Mouse (Mus musculus) cortical plate, adult 2 months (tissue): ENCODE measurements around the gene Sema3d. TPM values are rescaled to one million over a fixed set of nuclear protein-coding genes. Genes with fewer than 3 reads are reported as not detected.
A peak's percentile ranks its signal among the peaks of the same experiment; 100 is the strongest.

Experiments
- H3K27ac ChIP-seq: fragments of 200-500 bp; 2 replicates; pipeline ENCODE4 v1.5.1; 2012; ENCODE audit warnings: low read length, control low read depth, inconsistent platforms; ENCODE audit not compliant: insufficient read depth
- H3K4me1 ChIP-seq: fragments of 200-500 bp; 2 replicates; pipeline ENCODE4 v1.6.1; 2011; ENCODE audit warnings: low read length; ENCODE audit not compliant: control insufficient read depth, insufficient read depth
- H3K4me3 ChIP-seq: fragments of 200-500 bp; 2 replicates; pipeline ENCODE4 v1.5.1; 2011; ENCODE audit warnings: mild to moderate bottlenecking, low read length, control low read depth; ENCODE audit not compliant: insufficient read depth
- CTCF ChIP-seq: fragments of 200-500 bp; IDR thresholded peaks from 2 replicates; pipeline ENCODE4 v1.5.1; 2011; ENCODE audit warnings: mild to moderate bottlenecking, control low read depth, low read length; ENCODE audit not compliant: insufficient read depth; ENCODE audit errors: extremely low read depth
- POLR2A ChIP-seq: fragments of 200-500 bp; IDR thresholded peaks from 2 replicates; pipeline ENCODE4 v1.6.1; 2011; ENCODE audit warnings: mild to moderate bottlenecking, low read length, control low read depth; ENCODE audit not compliant: insufficient read depth; ENCODE audit errors: extremely low read depth
- polyA plus RNA-seq: library from polyadenylated mRNA; depleted of rRNA; stranded (reverse); fragments of >200 nt; gene quantifications from 2 replicates; pipeline ENCODE4 v1.2.3, GENCODE M21; 2012; rRNA removed

Gene Sema3d
- polyA plus RNA-seq = 2.3 and 2.7 TPM in 2 replicates

DNA sequence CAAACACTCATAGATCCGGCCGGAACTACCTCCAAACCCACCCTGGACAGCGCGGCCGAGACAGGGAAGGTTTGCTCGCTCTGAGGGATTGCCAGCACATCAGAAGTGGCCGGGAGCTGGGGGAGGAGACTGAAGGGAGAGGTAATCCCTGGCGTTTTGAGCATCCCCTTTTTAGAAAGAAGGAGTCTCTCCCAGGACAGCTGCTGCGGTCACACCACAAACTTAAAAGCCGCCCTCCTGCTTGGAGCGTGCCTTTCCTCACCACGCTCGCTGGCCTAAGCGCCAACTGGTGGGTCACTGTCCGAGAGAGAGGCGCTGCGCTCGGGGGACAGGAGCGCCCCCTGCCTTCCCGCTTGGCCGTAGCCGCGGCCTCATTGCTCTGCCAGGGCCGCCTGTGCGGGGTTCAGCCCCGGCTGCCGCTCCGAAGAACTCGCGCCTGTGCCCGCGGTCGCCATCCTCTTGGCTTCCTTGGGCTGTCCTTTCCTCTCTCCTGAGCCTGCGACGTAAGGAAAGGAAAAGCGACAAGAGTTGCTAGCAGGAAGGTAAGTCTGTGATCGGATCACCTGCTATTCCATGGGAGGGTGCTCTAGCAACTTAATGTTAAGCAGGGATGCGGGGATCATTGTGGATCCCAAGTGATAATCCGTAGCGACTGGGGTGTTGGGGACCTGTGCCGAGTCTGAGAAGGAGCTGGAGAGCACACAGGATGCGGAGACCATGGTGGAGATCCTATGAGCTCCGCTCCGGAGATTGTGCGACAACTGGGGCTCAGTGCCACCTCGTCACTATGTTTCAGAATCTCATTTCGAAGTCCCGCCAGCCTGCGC lies at the start of gene Sema3d:
Gene Sema3d (plus strand): TSS at position 253 of the 827 bp plus-strand sequence.
- no peaks in the 10 kb centered on the region for H3K4me1 ChIP-seq
- TF ChIP-seq POLR2A (no peak), CTCF (peak; percentile 29; the same call in 1 of the 2 replicates)

DNA sequence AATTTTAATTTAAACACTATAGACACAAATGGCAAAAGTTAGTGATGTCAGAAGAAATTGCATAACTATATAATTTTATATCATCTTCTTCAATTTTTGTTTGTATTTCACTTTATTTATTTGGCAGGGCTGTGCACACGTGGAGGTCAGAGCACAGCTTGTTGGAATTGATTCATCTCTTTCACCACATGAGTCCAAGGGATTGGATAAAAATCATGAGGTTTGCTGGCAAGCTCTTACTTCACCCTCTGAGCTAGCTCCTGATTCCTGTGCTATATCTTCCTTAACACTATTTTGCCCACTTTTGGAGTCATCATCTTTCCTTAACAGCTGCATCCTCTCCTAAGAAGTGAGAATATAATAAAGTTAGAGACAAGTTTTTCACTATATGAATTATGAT lies 5.9 kb upstream of the Sema3d start:
- Histone ChIP-seq H3K27ac (no peak overlapping the region), H3K4me1 (no peaks in the 10 kb centered on the region), H3K4me3 (no peak overlapping the region)
- TF ChIP-seq CTCF = no peak
- no peak for TF ChIP-seq POLR2A

More for the DNA sequence above, at the start of gene Sema3d:
- peak within 1 kb of the TSS; percentile 66 for H3K4me3 ChIP-seq
- no peak within 1 kb of the TSS for H3K27ac ChIP-seq

DNA sequence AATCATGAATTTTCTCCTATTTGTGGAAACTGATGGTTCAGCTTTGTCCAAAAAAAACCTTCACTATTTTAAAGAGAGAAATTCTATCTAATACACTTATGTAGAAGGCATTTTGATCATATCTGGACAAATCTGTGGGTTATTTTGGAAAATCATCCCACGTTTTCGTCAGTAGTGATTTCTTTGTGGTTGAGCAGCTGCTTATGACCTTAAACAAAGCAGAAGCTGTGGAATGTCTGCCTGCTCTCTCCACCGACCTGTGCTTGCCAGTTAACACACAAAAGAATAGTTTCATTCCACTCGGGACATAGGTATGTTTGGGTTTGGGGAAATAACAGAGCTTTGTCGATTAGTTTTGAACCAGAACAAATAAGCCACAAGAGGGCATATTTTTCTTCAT lies 4.3 kb upstream of the Sema3d start:
- TF ChIP-seq POLR2A (no peak), CTCF (no peak)
- no peak overlapping the region for H3K4me3 ChIP-seq
- H3K4me1 ChIP-seq = no peaks in the 10 kb centered on the region
- no peak overlapping the region for H3K27ac ChIP-seq

DNA sequence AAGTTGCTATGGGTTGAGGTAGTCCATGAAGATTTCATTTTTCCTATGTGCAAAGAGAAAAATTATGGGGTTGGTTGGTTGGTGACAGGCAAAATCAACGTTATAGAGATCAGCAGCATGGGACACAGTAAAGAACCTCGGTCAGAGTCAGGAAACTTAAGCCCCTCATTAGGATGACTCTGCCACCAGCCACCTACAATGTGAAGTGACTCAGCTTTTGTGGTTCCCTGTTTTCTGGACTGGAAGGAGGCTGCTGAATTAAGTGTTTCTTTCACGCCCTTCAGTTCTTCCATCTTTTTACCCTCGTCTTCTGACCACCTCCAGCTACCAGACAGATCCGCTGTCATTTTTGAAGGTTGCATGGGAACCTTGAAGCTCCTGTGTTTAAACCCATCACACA lies 1.2 kb upstream of the Sema3d start:
- no peak overlapping the region for H3K27ac ChIP-seq
- no peaks in the 10 kb centered on the region for H3K4me1 ChIP-seq
- TF ChIP-seq POLR2A (no peak), CTCF (no peak)
- no peak overlapping the region for H3K4me3 ChIP-seq

DNA sequence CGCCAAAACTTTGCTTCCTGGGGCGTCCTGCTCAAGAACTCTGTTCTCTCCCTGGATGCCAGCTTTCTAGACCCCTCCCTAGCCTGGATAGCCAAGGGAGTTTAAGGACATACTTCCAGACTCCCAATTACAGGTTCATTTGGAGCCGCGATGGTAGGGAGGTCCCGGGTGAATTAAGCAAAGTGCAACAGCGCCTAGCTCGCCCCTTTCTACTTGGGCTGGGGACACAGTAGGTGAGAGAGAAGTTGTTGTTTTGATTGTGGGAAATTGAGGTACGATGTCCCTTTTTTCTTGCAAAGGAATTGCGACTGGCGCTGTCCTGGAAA lies 738 bp downstream of the Sema3d start:
- Histone ChIP-seq H3K4me3 (peak overlapping the region; percentile 66), H3K4me1 (no peaks in the 10 kb centered on the region), H3K27ac (no peak overlapping the region)
- no peak for TF ChIP-seq CTCF
- no peak for TF ChIP-seq POLR2A

DNA sequence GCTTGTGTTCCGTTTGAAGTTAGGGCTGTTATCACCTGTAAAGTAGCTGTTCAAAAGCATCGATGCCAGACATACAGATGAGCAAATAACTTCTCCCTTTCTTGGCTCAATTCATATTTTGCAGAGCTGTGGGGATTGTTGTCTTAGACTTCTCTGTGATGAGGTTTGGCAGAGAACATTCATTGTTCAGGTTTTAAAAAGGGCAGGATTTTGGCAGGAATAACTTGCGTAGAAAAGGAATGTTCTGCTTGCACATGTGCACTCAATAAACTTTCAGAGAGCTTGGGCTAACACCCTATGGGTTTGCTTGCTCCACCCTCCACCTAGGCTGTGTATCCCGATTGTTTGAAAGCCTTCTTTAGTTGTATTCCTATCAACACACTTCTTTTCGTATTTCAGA lies 9.5 kb downstream of the Sema3d start:
- TF ChIP-seq CTCF = no peak
- TF ChIP-seq POLR2A = no peak
- Histone ChIP-seq H3K4me3 (no peak overlapping the region), H3K4me1 (no peaks in the 10 kb centered on the region), H3K27ac (no peak overlapping the region)

DNA sequence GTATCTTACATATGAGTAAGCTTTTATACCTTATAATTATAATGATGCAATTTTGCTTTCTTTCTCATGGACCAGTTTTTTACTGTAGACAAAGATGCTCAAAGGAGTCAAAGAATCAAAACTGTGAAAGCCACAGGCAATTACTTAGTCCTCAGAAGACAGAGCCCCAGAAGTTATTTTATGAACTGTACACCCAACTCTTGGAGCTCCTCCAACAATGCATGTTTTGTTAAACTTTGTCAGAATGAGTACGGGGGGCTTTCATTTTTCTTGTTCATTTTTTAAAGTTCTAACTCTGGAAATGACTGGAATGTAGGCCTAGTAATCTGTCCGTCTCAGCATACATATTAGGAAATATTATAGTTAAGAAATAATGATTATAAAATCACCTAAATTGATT lies 16.1 kb downstream of the Sema3d start:
- Histone ChIP-seq H3K27ac (no peak overlapping the region), H3K4me3 (no peak overlapping the region), H3K4me1 (no peaks in the 10 kb centered on the region)
- TF ChIP-seq POLR2A (no peak), CTCF (no peak)

DNA sequence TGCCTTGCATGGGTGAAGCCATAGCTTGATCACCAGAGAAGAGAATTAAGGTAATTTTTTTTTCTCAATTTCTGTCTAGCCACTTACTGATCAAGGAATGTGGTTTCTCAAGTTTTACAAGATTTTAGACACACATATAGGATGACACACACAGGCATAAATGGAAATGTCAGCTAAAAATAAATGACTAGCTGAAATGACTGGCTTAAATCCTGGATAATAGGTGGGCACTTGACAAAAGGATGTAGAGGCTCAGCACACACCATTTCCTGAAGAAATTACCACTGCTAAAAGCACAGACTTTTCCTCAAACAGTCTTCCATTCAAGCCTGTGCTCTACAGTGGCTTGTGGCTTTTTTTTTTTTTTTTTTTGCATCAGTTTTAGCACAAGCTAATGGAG lies 21.0 kb downstream of the Sema3d start:
- TF ChIP-seq CTCF (no peak), POLR2A (no peak)
- no peak overlapping the region for H3K4me3 ChIP-seq
- no peak overlapping the region for H3K27ac ChIP-seq
- no peaks in the 10 kb centered on the region for H3K4me1 ChIP-seq

DNA sequence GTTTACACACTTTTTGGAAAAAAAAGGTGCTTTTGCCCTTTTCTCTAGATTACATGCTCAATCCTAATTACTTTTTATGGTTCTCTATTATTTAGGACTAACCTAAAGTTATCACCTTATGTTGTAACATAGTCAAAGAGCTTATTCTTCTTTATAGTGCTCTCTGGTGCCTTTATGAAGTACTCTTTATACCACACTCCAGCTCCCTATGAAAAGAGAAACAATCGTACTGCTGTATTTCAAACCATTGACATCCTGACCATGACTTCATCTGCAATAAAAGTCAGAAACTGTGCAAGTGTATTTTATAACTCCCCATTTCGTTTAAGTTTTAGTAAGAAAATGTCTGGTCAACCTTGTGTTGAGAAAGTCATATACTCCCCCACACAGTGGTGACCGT lies 29.4 kb downstream of the Sema3d start:
- Histone ChIP-seq H3K4me1 (no peaks in the 10 kb centered on the region), H3K27ac (no peak overlapping the region), H3K4me3 (no peak overlapping the region)
- no peak for TF ChIP-seq POLR2A
- TF ChIP-seq CTCF = no peak

DNA sequence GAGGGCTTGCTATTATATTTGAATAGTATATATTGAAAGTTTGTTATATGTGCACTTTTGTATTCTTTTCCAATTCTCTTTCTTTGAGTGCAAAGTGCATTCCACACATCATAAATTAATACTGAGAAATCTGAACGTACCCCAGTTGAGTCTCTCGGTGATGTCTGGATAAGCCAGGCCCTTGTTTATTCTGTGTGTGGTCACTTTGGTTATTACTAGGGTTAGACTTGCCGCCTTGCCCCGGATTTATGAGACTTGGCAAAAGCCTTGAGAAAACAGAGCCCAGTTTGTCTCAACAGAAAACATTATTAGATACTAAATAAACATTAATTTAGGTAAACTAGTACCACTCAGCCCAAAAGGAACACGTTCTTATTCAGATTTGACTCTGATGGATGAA lies 40.1 kb downstream of the Sema3d start:
- no peak overlapping the region for H3K27ac ChIP-seq
- TF ChIP-seq POLR2A (no peak), CTCF (no peak)
- no peaks in the 10 kb centered on the region for H3K4me1 ChIP-seq
- H3K4me3 ChIP-seq = no peak overlapping the region

DNA sequence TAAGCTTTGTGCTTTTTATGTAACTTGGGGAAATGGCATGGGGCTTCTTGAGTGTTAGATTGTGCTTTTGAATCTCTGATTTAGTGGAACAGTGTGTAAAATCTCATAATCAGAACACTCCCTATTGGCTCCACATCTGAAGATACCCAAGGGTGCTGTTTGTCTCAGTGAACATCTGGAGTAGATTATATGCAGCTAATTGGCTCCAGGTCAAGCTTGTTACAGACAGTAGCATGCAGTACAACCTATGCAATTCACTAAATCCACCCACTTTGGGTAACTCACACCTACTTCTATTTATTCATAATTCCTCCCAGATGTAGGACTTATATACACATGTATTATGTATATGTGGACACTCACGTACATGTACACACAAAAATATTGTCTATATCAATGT lies 58.6 kb downstream of the Sema3d start:
- no peak overlapping the region for H3K4me3 ChIP-seq
- TF ChIP-seq POLR2A (no peak), CTCF (no peak)
- no peak overlapping the region for H3K27ac ChIP-seq
- H3K4me1 ChIP-seq = no peaks in the 10 kb centered on the region
